Mouse (Mus musculus) layer of hippocampus, adult 6 months (tissue): Measurements from ENCODE around the gene Kif4. TPM values are rescaled to one million over a fixed set of nuclear protein-coding genes. Genes with fewer than 3 reads are reported as not detected.

ENCODE experiments used
- long read RNA-seq, 2 experiments: library from polyadenylated mRNA; unstranded; transcript quantifications; one replicate each; pipeline ENCODE4 v2.0.0; 2019 to 2020
- polyA plus RNA-seq: library from polyadenylated mRNA; unstranded; fragments of <200 nt; fragmentation: Nextera tagmentation; gene quantifications from 2 replicates; pipeline ENCODE4 v1.2.3, GENCODE M21; 2021

The Kif4 gene
- 0.18 and 0.21 TPM in 2 replicates for polyA plus RNA-seq
- long read RNA-seq, experiment 1, partial matches to known transcripts = 1 of 1 reads
- long read RNA-seq, experiment 1, other reads (novel, unspliced or antisense) = 0 of 1 reads
- long read RNA-seq, experiment 2, partial matches to known transcripts = 1 of 2 reads
- long read RNA-seq, experiment 2, other reads (novel, unspliced or antisense) = 1 of 2 reads

GRCm38 (mm10) chrX:100625546-100625801 lies at the start of gene Kif4:
Gene Kif4, plus strand, starts transcription at chrX:100625737.

GRCm38 (mm10) chrX:100594791-100595190 lies 30.7 kb upstream of the Kif4 start, which contains the start of gene P2ry4:
Gene P2ry4, minus strand, starts transcription at chrX:100594869.

DNA sequence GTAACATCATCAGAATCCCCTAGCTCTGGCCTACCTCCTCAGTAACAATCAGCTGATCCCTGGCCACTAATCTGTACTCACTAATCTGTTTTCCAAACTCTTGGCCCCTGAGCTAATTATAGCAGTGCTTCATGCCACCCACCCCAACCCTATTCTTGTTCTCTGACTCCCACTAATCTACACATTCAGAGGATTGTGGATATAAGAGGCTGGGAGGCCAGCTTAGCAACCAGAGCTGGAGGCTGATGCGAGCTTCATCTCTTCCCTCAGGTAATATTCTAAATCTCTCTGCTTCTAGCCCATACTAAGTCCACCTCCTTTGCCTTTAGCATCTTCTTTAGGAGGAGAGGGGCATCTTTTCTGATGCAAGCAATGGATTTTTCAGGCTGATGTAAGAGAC lies 20.2 kb upstream of the Kif4 start, which contains the start of gene Arr3:
Arr3 (plus strand) TSS at position 184 of the 400 bp plus-strand sequence.

GRCm38 (mm10) chrX:100625802-100626793 lies 561 bp downstream of the Kif4 start, which contains the start of gene Pdzd11:
Gene Pdzd11, minus strand, starts transcription at chrX:100626568.

GRCm38 (mm10) chrX:100729665-100730188 lies 104.2 kb downstream of the Kif4 start, which contains the start of gene Gdpd2:
Gene Gdpd2, plus strand, starts transcription at chrX:100729873.

GRCm38 (mm10) chrX:100767181-100767884 lies 141.8 kb downstream of the Kif4 start, which contains the start of gene Dlg3:
Gene Dlg3, plus strand, starts transcription at chrX:100767722.

Other genes starting within 250 kb of the Kif4 start
- not detected in 2 replicates for gene Otud6a, start 196.7 kb upstream of the Kif4 start, polyA plus RNA-seq
- 0.21 and 0.26 TPM in 2 replicates for gene Awat2, start 183.0 kb upstream of the Kif4 start, polyA plus RNA-seq
- 27.0 and 31.3 TPM in 2 replicates for gene Igbp1, start 131.4 kb upstream of the Kif4 start, polyA plus RNA-seq
- gene Dgat2l6, start 100.9 kb upstream of the Kif4 start, polyA plus RNA-seq = 0.04 TPM in 1 of 2 replicates, not detected in the other
- gene Awat1, start 53.5 kb upstream of the Kif4 start, polyA plus RNA-seq = not detected in 2 replicates
- not detected in 2 replicates for gene P2ry4, start 30.9 kb upstream of the Kif4 start, polyA plus RNA-seq
- 0.18 TPM in 1 of 2 replicates, not detected in the other for gene Arr3, start 20.2 kb upstream of the Kif4 start, polyA plus RNA-seq
- gene Pdzd11, start 831 bp downstream of the Kif4 start, polyA plus RNA-seq = 84.5 and 94.6 TPM in 2 replicates
- 3.9 and 4.5 TPM in 2 replicates for gene Gdpd2, start 104.1 kb downstream of the Kif4 start, polyA plus RNA-seq
- gene Dlg3, start 142.0 kb downstream of the Kif4 start, polyA plus RNA-seq = 9.9 and 10.3 TPM in 2 replicates